Mouse (Mus musculus) embryonic fibroblast, embryonic 13.5 days (primary cell): ENCODE data around the gene Pole3.

Experiments
- CTCF ChIP-seq: IDR thresholded peaks from 2 replicates; pipeline ENCODE4 v1.5.1; 2011; ENCODE audit warnings: mild to moderate bottlenecking, control low read depth, low read length, moderate library complexity, borderline replicate concordance; ENCODE audit not compliant: insufficient read depth
- POLR2A ChIP-seq: IDR thresholded peaks from 2 replicates; pipeline ENCODE4 v1.6.1; 2011; ENCODE audit warnings: low read depth, mild to moderate bottlenecking, control low read depth, low read length, moderate library complexity

GRCm38 (mm10) chr4:62475793-62476192, 49.1 kb downstream of the Pole3 start:
- TF ChIP-seq POLR2A (no peak), CTCF (no peak)
